Mouse (Mus musculus): ENCODE data around the gene Lrrc61. TPM values are rescaled to one million over a fixed set of nuclear protein-coding genes. Genes with fewer than 3 reads are reported as not detected.

The Lrrc61 gene
- polyA plus RNA-seq, 1 experiment from 2014 or later: 20.1 TPM

GRCm38 (mm10) chr6:48572572-48573061 lies 18.0 kb downstream of the Lrrc61 start, which contains the start of gene Rarres2:
Gene Rarres2 (minus strand): TSS chr6:48572789.
- WGBS: 34% methylated on average over 6 of the region's 6 CpGs

GRCm38 (mm10) chr6:48573280-48573679 lies 18.7 kb downstream of the Lrrc61 start:
- Histone ChIP-seq H3K36me3 (ENCODE audit: control insufficient read depth, insufficient read depth, low read length) (peaks cover 9% of the 10 kb centered on the region; the same call in 1 of the 2 replicates), H3K4me1 (ENCODE audit: control insufficient read depth, insufficient read depth, low read length) (no peaks in the 10 kb centered on the region), H3K9ac (replicated peaks; ENCODE audit: low read length) (no peak overlapping the region), H3K4me3 (replicated peaks; ENCODE audit: low read depth, low read length) (no peak overlapping the region), H3K27me3 (ENCODE audit: control insufficient read depth, insufficient read depth, low read length) (no peaks in the 10 kb centered on the region), H3K27ac (replicated peaks; ENCODE audit: low read depth, low read length) (no peak overlapping the region), H3K4me2 (ENCODE audit: low read length) (no peak overlapping the region), H3K9me3 (ENCODE audit: control insufficient read depth, low read length) (no peaks in the 10 kb centered on the region)
- DNase-seq: no peak
- 74% methylated on average over 10 of the region's 10 CpGs for WGBS
- no peak for ATAC-seq (ENCODE audit: low FRiP score, low TSS enrichment)

More at GRCm38 (mm10) chr6:48572572-48573061, 18.0 kb downstream of the Lrrc61 start, which contains the start of gene Rarres2:
- DNase-seq (no peak), ATAC-seq (ENCODE audit: low FRiP score, low TSS enrichment) (no peak)
- no peak within 1 kb of the TSS for H3K9ac ChIP-seq (replicated peaks; ENCODE audit: low read length)
- H3K27ac ChIP-seq (replicated peaks; ENCODE audit: low read depth, low read length): no peak within 1 kb of the TSS
- no peak within 1 kb of the TSS for H3K4me2 ChIP-seq (ENCODE audit: low read length)
- no peak within 1 kb of the TSS for H3K4me3 ChIP-seq (replicated peaks; ENCODE audit: low read depth, low read length)
- H3K36me3 ChIP-seq (ENCODE audit: control insufficient read depth, insufficient read depth, low read length): peaks cover 11% of the 10 kb centered on the region; the same call in 1 of the 2 replicates
- no peaks in the 10 kb centered on the region for H3K27me3 ChIP-seq (ENCODE audit: control insufficient read depth, insufficient read depth, low read length)
- H3K9me3 ChIP-seq (ENCODE audit: control insufficient read depth, low read length): no peaks in the 10 kb centered on the region
- no peaks in the 10 kb centered on the region for H3K4me1 ChIP-seq (ENCODE audit: control insufficient read depth, insufficient read depth, low read length)

GRCm38 (mm10) chr6:48573981-48574380 lies 19.4 kb downstream of the Lrrc61 start:
- Histone ChIP-seq H3K4me3 (replicated peaks; ENCODE audit: low read depth, low read length) (no peak overlapping the region), H3K27me3 (ENCODE audit: control insufficient read depth, insufficient read depth, low read length) (no peaks in the 10 kb centered on the region), H3K4me1 (ENCODE audit: control insufficient read depth, insufficient read depth, low read length) (no peaks in the 10 kb centered on the region), H3K4me2 (ENCODE audit: low read length) (no peak overlapping the region), H3K9me3 (ENCODE audit: control insufficient read depth, low read length) (no peaks in the 10 kb centered on the region), H3K27ac (replicated peaks; ENCODE audit: low read depth, low read length) (no peak overlapping the region), H3K9ac (replicated peaks; ENCODE audit: low read length) (no peak overlapping the region), H3K36me3 (ENCODE audit: control insufficient read depth, insufficient read depth, low read length) (peaks cover 3% of the 10 kb centered on the region; the same call in 1 of the 2 replicates)
- 92% methylated on average over 3 of the region's 3 CpGs for WGBS
- DNase-seq: no peak
- ATAC-seq (ENCODE audit: low FRiP score, low TSS enrichment): no peak

GRCm38 (mm10) chr6:48578736-48579135 lies 24.1 kb downstream of the Lrrc61 start:
- Histone ChIP-seq H3K9ac (replicated peaks; ENCODE audit: low read length) (no peak overlapping the region), H3K4me2 (ENCODE audit: low read length) (no peak overlapping the region), H3K36me3 (ENCODE audit: control insufficient read depth, insufficient read depth, low read length) (no peaks in the 10 kb centered on the region), H3K4me1 (ENCODE audit: control insufficient read depth, insufficient read depth, low read length) (no peaks in the 10 kb centered on the region), H3K27me3 (ENCODE audit: control insufficient read depth, insufficient read depth, low read length) (no peaks in the 10 kb centered on the region), H3K27ac (replicated peaks; ENCODE audit: low read depth, low read length) (no peak overlapping the region), H3K9me3 (ENCODE audit: control insufficient read depth, low read length) (no peaks in the 10 kb centered on the region), H3K4me3 (replicated peaks; ENCODE audit: low read depth, low read length) (no peak overlapping the region)
- 70% methylated on average over 5 of the region's 5 CpGs for WGBS
- ATAC-seq (ENCODE audit: low FRiP score, low TSS enrichment) (no peak), DNase-seq (no peak)

- Histone ChIP-seq H3K4me1 (ENCODE audit: control insufficient read depth, insufficient read depth, low read length) (no peaks in the 10 kb centered on the region), H3K4me2 (ENCODE audit: low read length) (no peak overlapping the region), H3K4me3 (replicated peaks; ENCODE audit: low read depth, low read length) (no peak overlapping the region), H3K36me3 (ENCODE audit: control insufficient read depth, insufficient read depth, low read length) (no peaks in the 10 kb centered on the region), H3K9ac (replicated peaks; ENCODE audit: low read length) (no peak overlapping the region), H3K27me3 (ENCODE audit: control insufficient read depth, insufficient read depth, low read length) (no peaks in the 10 kb centered on the region), H3K9me3 (ENCODE audit: control insufficient read depth, low read length) (no peaks in the 10 kb centered on the region), H3K27ac (replicated peaks; ENCODE audit: low read depth, low read length) (no peak overlapping the region)
- WGBS: 47% methylated on average over 5 of the region's 5 CpGs
- ATAC-seq (ENCODE audit: low FRiP score, low TSS enrichment) (no peak), DNase-seq (no peak)
Observed at GRCm38 (mm10) chr6:48579215-48579648, 24.6 kb downstream of the Lrrc61 start.

- no peak overlapping the region for H3K4me3 ChIP-seq (replicated peaks; ENCODE audit: low read depth, low read length)
- no peaks in the 10 kb centered on the region for H3K36me3 ChIP-seq (ENCODE audit: control insufficient read depth, insufficient read depth, low read length)
- no peaks in the 10 kb centered on the region for H3K4me1 ChIP-seq (ENCODE audit: control insufficient read depth, insufficient read depth, low read length)
- no peak overlapping the region for H3K9ac ChIP-seq (replicated peaks; ENCODE audit: low read length)
- no peak for ATAC-seq (ENCODE audit: low FRiP score, low TSS enrichment)
- no peak overlapping the region for H3K27ac ChIP-seq (replicated peaks; ENCODE audit: low read depth, low read length)
- no peaks in the 10 kb centered on the region for H3K27me3 ChIP-seq (ENCODE audit: control insufficient read depth, insufficient read depth, low read length)
- no peak for DNase-seq
- H3K9me3 ChIP-seq (ENCODE audit: control insufficient read depth, low read length): no peaks in the 10 kb centered on the region
- WGBS: 17% methylated on average over 3 of the region's 3 CpGs
- no peak overlapping the region for H3K4me2 ChIP-seq (ENCODE audit: low read length)
Observed at GRCm38 (mm10) chr6:48581257-48581656, 26.7 kb downstream of the Lrrc61 start.

GRCm38 (mm10) chr6:48582037-48582436 lies 27.4 kb downstream of the Lrrc61 start:
- 72% methylated on average over 3 of the region's 3 CpGs for WGBS
- Histone ChIP-seq H3K27me3 (ENCODE audit: control insufficient read depth, insufficient read depth, low read length) (no peaks in the 10 kb centered on the region), H3K27ac (replicated peaks; ENCODE audit: low read depth, low read length) (no peak overlapping the region), H3K4me1 (ENCODE audit: control insufficient read depth, insufficient read depth, low read length) (no peaks in the 10 kb centered on the region), H3K36me3 (ENCODE audit: control insufficient read depth, insufficient read depth, low read length) (no peaks in the 10 kb centered on the region), H3K4me3 (replicated peaks; ENCODE audit: low read depth, low read length) (no peak overlapping the region), H3K4me2 (ENCODE audit: low read length) (no peak overlapping the region), H3K9ac (replicated peaks; ENCODE audit: low read length) (no peak overlapping the region), H3K9me3 (ENCODE audit: control insufficient read depth, low read length) (no peaks in the 10 kb centered on the region)
- DNase-seq: peak; percentile 92
- ATAC-seq (ENCODE audit: low FRiP score, low TSS enrichment): no peak

GRCm38 (mm10) chr6:48589194-48589750 lies 34.7 kb downstream of the Lrrc61 start, which contains the start of gene Gm45021:
Gene Gm45021 (plus strand): TSS chr6:48589610.
- ATAC-seq (ENCODE audit: low FRiP score, low TSS enrichment) (no peak), DNase-seq (no peak)
- Histone ChIP-seq H3K9ac (replicated peaks; ENCODE audit: low read length) (no peak within 1 kb of the TSS), H3K27ac (replicated peaks; ENCODE audit: low read depth, low read length) (no peak within 1 kb of the TSS), H3K4me3 (replicated peaks; ENCODE audit: low read depth, low read length) (no peak within 1 kb of the TSS), H3K27me3 (ENCODE audit: control insufficient read depth, insufficient read depth, low read length) (no peaks in the 10 kb centered on the region), H3K9me3 (ENCODE audit: control insufficient read depth, low read length) (no peaks in the 10 kb centered on the region), H3K4me2 (ENCODE audit: low read length) (no peak within 1 kb of the TSS), H3K4me1 (ENCODE audit: control insufficient read depth, insufficient read depth, low read length) (0 out of 2 replicates have a peak, but pooled peaks cover 6% of the 10 kb centered on the region), H3K36me3 (ENCODE audit: control insufficient read depth, insufficient read depth, low read length) (no peaks in the 10 kb centered on the region)
- 76% methylated on average over 6 of the region's 6 CpGs for whole genome bisulfite sequencing

Data from midbrain, embryonic 14.5 days (tissue).